Mouse (Mus musculus) heart, adult 11 months (tissue): ENCODE measurements at regions not wholly inside any gene's neighbourhood (a gene's known extent, or its start where the extent isn't known, plus 50 kb on each side); places are given as distances from the start of the nearest gene placed in this dataset.
"Not testable (repeated sequence)": the region's sequence is repeated elsewhere in the genome, so short reads cannot be mapped to it uniquely, and the experiment has no call there.

Experiments used
- DNase-seq: peaks from one replicate; pipeline ENCODE4 v3.0.0; 2022

DNA sequence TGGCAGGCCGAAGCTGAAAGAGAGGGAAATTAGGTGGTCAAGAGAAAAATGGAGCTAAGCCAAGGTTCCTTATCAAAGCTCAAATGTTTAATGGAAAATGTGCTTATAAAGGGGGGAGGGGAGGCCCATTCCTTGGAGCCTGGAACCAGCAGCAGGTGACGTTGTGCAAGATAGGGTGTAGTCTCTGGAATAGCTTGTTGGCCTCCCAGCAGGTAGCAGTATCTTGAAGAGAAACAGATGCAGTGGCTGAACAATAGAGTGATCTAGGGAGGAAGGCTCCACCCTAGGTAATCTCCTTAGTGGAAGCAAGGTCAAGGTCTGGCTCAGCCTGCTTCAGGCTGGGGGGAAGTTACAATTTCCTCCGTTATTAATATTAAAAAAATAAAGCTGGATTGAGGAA, 1789.4 kb upstream of the Gm8797 start:
- DNase-seq, result peak; percentile 46

DNA sequence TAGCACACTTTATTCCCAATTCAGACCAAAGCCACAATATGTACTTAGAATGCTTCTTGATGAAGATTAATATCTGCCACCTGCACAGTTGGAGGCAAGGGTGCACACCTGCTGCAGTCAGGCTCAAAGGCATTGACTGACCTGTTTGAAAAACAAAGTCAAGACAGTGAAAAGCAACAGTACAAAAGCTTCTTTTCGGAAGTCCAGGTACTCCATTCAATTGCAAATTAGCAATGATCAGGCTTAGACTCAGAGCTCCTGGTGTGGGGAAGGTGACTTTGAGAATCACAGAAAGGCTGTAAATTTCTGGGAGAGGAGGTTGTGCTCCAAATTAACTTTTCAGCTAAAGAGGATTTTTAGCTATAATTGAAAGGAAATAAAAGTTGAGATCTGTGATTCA, 1788.8 kb upstream of the Gm8797 start:
- DNase-seq, result not testable (repeated sequence)
